Mouse (Mus musculus): ENCODE results near the gene Ndrg4.

GRCm38 (mm10) chr8:95669967-95670366, 6.8 kb upstream of the Ndrg4 start:
- TF ChIP-seq TCF12 (IDR thresholded peaks at IDR 0.05; ENCODE audit: low read depth, low read length), result no peak
- TF ChIP-seq POLR2A (IDR thresholded peaks at IDR 0.05; ENCODE audit: low read depth, low read length), result no peak
- no peak for TF ChIP-seq CTCF (conservative IDR thresholded peaks at IDR 0.05 in 1 of 2, IDR thresholded peaks at IDR 0.05 in 1 of 2; ENCODE audit: low read depth in 2 of 2, low read length in 2 of 2)
- no peak for TF ChIP-seq ZNF384 (IDR thresholded peaks at IDR 0.05; ENCODE audit: low read depth, low read length)
- no peak for TF ChIP-seq CHD2 (IDR thresholded peaks at IDR 0.05; ENCODE audit: low read length)
